Mouse (Mus musculus) neutrophil, adult 5-6 weeks (primary cell): Measurements from ENCODE around the gene Cd38. TPM values are rescaled to one million over a fixed set of nuclear protein-coding genes. Genes with fewer than 3 reads are reported as not detected.

Experiments used
- ATAC-seq: fragments of 151-379, 151-347 bp; 2 replicates; pipeline ENCODE4 v1.8.0; 2017; ENCODE audit warnings: mild to moderate bottlenecking, moderate TSS enrichment; ENCODE audit not compliant: insufficient number of reproducible peaks, poor library complexity, low FRiP score, severe bottlenecking; ENCODE audit errors: extremely low read depth
- total RNA-seq: library from RNA; stranded (forward); fragments of 200-1000 nt; gene quantifications from 2 replicates; pipeline ENCODE4 v1.2.3, GENCODE M21; 2017

The Cd38 gene
- 71.3 and 74.3 TPM in 2 replicates for total RNA-seq

GRCm38 (mm10) chr5:43868253-43868652 lies at the start of gene Cd38:
Gene Cd38, plus strand, starts transcription at chr5:43868553.
- ATAC-seq, result no peak

- ATAC-seq, result peak; percentile 74
Measured at GRCm38 (mm10) chr5:43818695-43819094, 49.7 kb upstream of the Cd38 start, which contains the start of gene Bst1. Gene Bst1, plus strand, starts transcription at chr5:43818885.

- no peak for ATAC-seq
Measured at GRCm38 (mm10) chr5:43820785-43821184, 47.6 kb upstream of the Cd38 start.

GRCm38 (mm10) chr5:43821538-43821937 lies 46.8 kb upstream of the Cd38 start, which contains the start of gene Fbxl5:
Gene Fbxl5, minus strand, starts transcription at chr5:43821638.
- ATAC-seq, result no peak

GRCm38 (mm10) chr5:43822199-43822598 lies 46.2 kb upstream of the Cd38 start:
- ATAC-seq, result no peak

GRCm38 (mm10) chr5:43822824-43823223 lies 45.5 kb upstream of the Cd38 start:
- ATAC-seq, result no peak

- ATAC-seq, result peak; percentile 91
Measured at GRCm38 (mm10) chr5:43824580-43824979, 43.8 kb upstream of the Cd38 start.

GRCm38 (mm10) chr5:43826883-43827282 lies 41.5 kb upstream of the Cd38 start:
- ATAC-seq, result no peak

GRCm38 (mm10) chr5:43827366-43827765 lies 41.0 kb upstream of the Cd38 start:
- no peak for ATAC-seq

GRCm38 (mm10) chr5:43836590-43836989 lies 31.8 kb upstream of the Cd38 start:
- no peak for ATAC-seq

- ATAC-seq, result peak; percentile 61
Measured at GRCm38 (mm10) chr5:43837372-43837771, 31.0 kb upstream of the Cd38 start.

- peak; percentile 76 for ATAC-seq
Measured at GRCm38 (mm10) chr5:43841144-43842010, 27.0 kb upstream of the Cd38 start.

- ATAC-seq, result no peak
Measured at GRCm38 (mm10) chr5:43842011-43842285, 26.4 kb upstream of the Cd38 start.

GRCm38 (mm10) chr5:43842576-43843155 lies 25.7 kb upstream of the Cd38 start:
- no peak for ATAC-seq

- no peak for ATAC-seq
Measured at GRCm38 (mm10) chr5:43845083-43845482, 23.3 kb upstream of the Cd38 start.

GRCm38 (mm10) chr5:43845646-43846045 lies 22.7 kb upstream of the Cd38 start:
- ATAC-seq, result peak; percentile 69; the same call in 1 of the 2 replicates

- ATAC-seq, result no peak
Measured at GRCm38 (mm10) chr5:43846227-43846626, 22.1 kb upstream of the Cd38 start.

- no peak for ATAC-seq
Measured at GRCm38 (mm10) chr5:43847555-43847954, 20.8 kb upstream of the Cd38 start.

GRCm38 (mm10) chr5:43848275-43848674 lies 20.1 kb upstream of the Cd38 start:
- no peak for ATAC-seq

- ATAC-seq, result 0 out of 2 replicates have a peak, but pooled peaks have one; percentile 16
Measured at GRCm38 (mm10) chr5:43853096-43853867, 15.1 kb upstream of the Cd38 start.
